Mouse (Mus musculus) spleen, adult 2 months (tissue): ENCODE data around the gene Itga9. TPM values are rescaled to one million over a fixed set of nuclear protein-coding genes. Genes with fewer than 3 reads are reported as not detected.

Experiments used
- DNase-seq, 2 experiments: peaks; one replicate each; pipeline versions ENCODE4 v3.0.0 to v3.0.0-alpha.2; 2012 to 2021; ENCODE audit warnings: low spot score in 2 of 2, low read depth in 1 of 2
- H3K27ac ChIP-seq: fragments of 200-500 bp; 2 replicates; pipeline ENCODE4 v1.5.1; 2012; ENCODE audit warnings: low read length, inconsistent platforms; ENCODE audit not compliant: insufficient read depth
- H3K27me3 ChIP-seq: fragments of 200-500 bp; 2 replicates; pipeline ENCODE4 v1.6.1; 2012; ENCODE audit warnings: mild to moderate bottlenecking, moderate library complexity, low read length, inconsistent platforms; ENCODE audit not compliant: control insufficient read depth, insufficient read depth
- H3K36me3 ChIP-seq: fragments of 200-500 bp; 2 replicates; pipeline ENCODE4 v1.6.1; 2012; ENCODE audit warnings: mild to moderate bottlenecking, low read length, inconsistent platforms; ENCODE audit not compliant: control insufficient read depth, insufficient read depth
- H3K4me1 ChIP-seq: fragments of 200-500 bp; 2 replicates; pipeline ENCODE4 v1.6.1; 2011; ENCODE audit warnings: inconsistent platforms; ENCODE audit not compliant: control insufficient read depth, insufficient read depth, insufficient read length
- H3K4me3 ChIP-seq: fragments of 200-500 bp; 2 replicates; pipeline ENCODE4 v1.5.1; 2011; ENCODE audit warnings: mild to moderate bottlenecking, inconsistent platforms; ENCODE audit not compliant: insufficient read depth, insufficient read length; ENCODE audit errors: extremely low read depth
- CTCF ChIP-seq: fragments of 200-500 bp; IDR thresholded peaks from 2 replicates; pipeline ENCODE4 v1.5.1; 2011; ENCODE audit warnings: mild to moderate bottlenecking, inconsistent platforms; ENCODE audit not compliant: insufficient read depth, insufficient read length, insufficient replicate concordance; ENCODE audit errors: extremely low read depth
- POLR2A ChIP-seq: fragments of 200-500 bp; IDR thresholded peaks from 2 replicates; pipeline ENCODE4 v1.6.1; 2011; ENCODE audit warnings: low read depth, low read length, inconsistent platforms
- WGBS: fragments of 180-500 bp; shearing (Covaris S2); methylation state at CpG from one replicate; pipeline ENCODE4 v1.1.7; 2018; 5-methylcytosine and 5-hydroxymethylcytosine counted together
- polyA plus RNA-seq: library from polyadenylated mRNA; depleted of rRNA; stranded (reverse); fragments of >200 nt; gene quantifications from 2 replicates; pipeline ENCODE4 v1.2.3, GENCODE M21; 2012

The Itga9 gene
- polyA plus RNA-seq, 1 experiment = 11.8 TPM

- Histone ChIP-seq H3K4me1 (peaks cover 2% of the 10 kb centered on the region; the same call in 1 of the 2 replicates), H3K27me3 (no peaks in the 10 kb centered on the region)
- WGBS = 66% methylated on average over 9 of the region's 9 CpGs
Measured at GRCm38 (mm10) chr9:118623483-118623882, 17.0 kb downstream of the Itga9 start.

GRCm38 (mm10) chr9:118624146-118624545 lies 17.7 kb downstream of the Itga9 start:
- Histone ChIP-seq H3K4me3 (no peak overlapping the region), H3K27ac (no peak overlapping the region), H3K4me1 (peaks cover 2% of the 10 kb centered on the region; the same call in 1 of the 2 replicates), H3K36me3 (no peaks in the 10 kb centered on the region), H3K27me3 (no peaks in the 10 kb centered on the region)
- TF ChIP-seq POLR2A = no peak
- TF ChIP-seq CTCF = no peak
- no peak for DNase-seq
- WGBS = 77% methylated on average over 7 of the region's 7 CpGs

More at GRCm38 (mm10) chr9:118623483-118623882, 17.0 kb downstream of the Itga9 start:
- no peak for DNase-seq
- Histone ChIP-seq H3K4me3 (no peak overlapping the region), H3K27ac (no peak overlapping the region), H3K36me3 (no peaks in the 10 kb centered on the region)
- TF ChIP-seq CTCF (no peak), POLR2A (no peak)

GRCm38 (mm10) chr9:118629763-118630379 lies 23.4 kb downstream of the Itga9 start:
- WGBS = 87% methylated on average over 6 of the region's 6 CpGs
- DNase-seq = no peak
- Histone ChIP-seq H3K27me3 (no peaks in the 10 kb centered on the region), H3K27ac (no peak overlapping the region), H3K36me3 (no peaks in the 10 kb centered on the region), H3K4me1 (no peaks in the 10 kb centered on the region; the same call in 1 of the 2 replicates), H3K4me3 (no peak overlapping the region)
- no peak for TF ChIP-seq CTCF
- no peak for TF ChIP-seq POLR2A

- Histone ChIP-seq H3K36me3 (no peaks in the 10 kb centered on the region), H3K4me3 (no peak overlapping the region), H3K4me1 (no peaks in the 10 kb centered on the region; the same call in 1 of the 2 replicates), H3K27me3 (no peaks in the 10 kb centered on the region), H3K27ac (no peak overlapping the region)
- WGBS = 49% methylated on average over 6 of the region's 6 CpGs
- DNase-seq = no peak
- TF ChIP-seq POLR2A (no peak), CTCF (no peak)
Measured at GRCm38 (mm10) chr9:118631775-118632757, 25.6 kb downstream of the Itga9 start.

- Histone ChIP-seq H3K4me3 (no peak overlapping the region), H3K36me3 (no peaks in the 10 kb centered on the region), H3K27me3 (no peaks in the 10 kb centered on the region), H3K27ac (no peak overlapping the region), H3K4me1 (no peaks in the 10 kb centered on the region; the same call in 1 of the 2 replicates)
- WGBS = 6% methylated on average over 14 of the region's 14 CpGs
- no peak for DNase-seq
- no peak for TF ChIP-seq CTCF
- no peak for TF ChIP-seq POLR2A
Measured at GRCm38 (mm10) chr9:118632758-118633143, 26.3 kb downstream of the Itga9 start.

GRCm38 (mm10) chr9:118638642-118639210 lies 32.2 kb downstream of the Itga9 start:
- no peak overlapping the region for H3K4me3 ChIP-seq
- H3K4me1 ChIP-seq = peaks cover 4% of the 10 kb centered on the region; the same call in 1 of the 2 replicates
- H3K27ac ChIP-seq = no peak overlapping the region
- no peaks in the 10 kb centered on the region for H3K27me3 ChIP-seq
- TF ChIP-seq CTCF = no peak
- no peak for TF ChIP-seq POLR2A
- DNase-seq = no peak
- H3K36me3 ChIP-seq = no peaks in the 10 kb centered on the region
- WGBS = 34% methylated on average over 5 of the region's 5 CpGs
